Mouse (Mus musculus) embryonic fibroblast, embryonic 13.5 days (primary cell): ENCODE data around the gene Acvr1. TPM values are rescaled to one million over a fixed set of nuclear protein-coding genes. Genes with fewer than 3 reads are reported as not detected.

ENCODE experiments used
- H3K27ac ChIP-seq: 2 replicates; pipeline ENCODE4 v1.5.1; 2012; ENCODE audit warnings: low read length, control low read depth, inconsistent platforms; ENCODE audit not compliant: insufficient read depth
- H3K4me1 ChIP-seq: 2 replicates; pipeline ENCODE4 v1.6.1; 2011; ENCODE audit warnings: low read length; ENCODE audit not compliant: control insufficient read depth, insufficient read depth
- H3K4me3 ChIP-seq: 2 replicates; pipeline ENCODE4 v1.5.1; 2011; ENCODE audit warnings: mild to moderate bottlenecking, control low read depth, low read length; ENCODE audit not compliant: insufficient read depth
- CTCF ChIP-seq: IDR thresholded peaks from 2 replicates; pipeline ENCODE4 v1.5.1; 2011; ENCODE audit warnings: mild to moderate bottlenecking, control low read depth, low read length, moderate library complexity, borderline replicate concordance; ENCODE audit not compliant: insufficient read depth
- POLR2A ChIP-seq: IDR thresholded peaks from 2 replicates; pipeline ENCODE4 v1.6.1; 2011; ENCODE audit warnings: low read depth, mild to moderate bottlenecking, control low read depth, low read length, moderate library complexity
- polyA plus RNA-seq: library from polyadenylated mRNA; stranded (reverse); fragments of >200 nt; gene quantifications from 2 replicates; pipeline ENCODE4 v1.2.4, GENCODE M21; 2011; ENCODE audit warnings: low read depth; ENCODE audit not compliant: missing spikeins, insufficient read length

Acvr1 gene
- polyA plus RNA-seq, 1 experiment, result 57.1 TPM

DNA sequence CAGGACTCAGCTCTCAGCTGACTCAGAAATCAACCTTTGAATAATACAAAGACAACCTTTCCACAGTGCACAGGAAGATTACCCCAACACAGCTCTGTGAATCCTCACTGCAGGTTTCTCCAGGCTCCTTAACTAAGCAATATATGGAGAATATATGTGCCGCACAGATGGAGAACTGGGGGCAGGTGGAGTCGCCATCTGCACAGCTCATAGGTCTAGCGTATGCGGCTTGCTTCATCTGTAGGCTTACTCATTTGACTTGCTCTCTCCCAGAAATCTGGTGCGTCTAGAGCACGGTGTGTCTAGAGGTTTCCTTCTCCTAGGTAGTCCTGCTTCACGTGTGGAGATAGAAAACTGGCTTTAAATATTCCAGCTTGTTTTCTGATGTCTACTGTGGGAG, 134.7 kb downstream of the Acvr1 start:
- TF ChIP-seq POLR2A, result no peak
- TF ChIP-seq CTCF, result no peak
- no peak overlapping the region for H3K4me3 ChIP-seq
- no peak overlapping the region for H3K27ac ChIP-seq
- H3K4me1 ChIP-seq, result no peaks in the 10 kb centered on the region

DNA sequence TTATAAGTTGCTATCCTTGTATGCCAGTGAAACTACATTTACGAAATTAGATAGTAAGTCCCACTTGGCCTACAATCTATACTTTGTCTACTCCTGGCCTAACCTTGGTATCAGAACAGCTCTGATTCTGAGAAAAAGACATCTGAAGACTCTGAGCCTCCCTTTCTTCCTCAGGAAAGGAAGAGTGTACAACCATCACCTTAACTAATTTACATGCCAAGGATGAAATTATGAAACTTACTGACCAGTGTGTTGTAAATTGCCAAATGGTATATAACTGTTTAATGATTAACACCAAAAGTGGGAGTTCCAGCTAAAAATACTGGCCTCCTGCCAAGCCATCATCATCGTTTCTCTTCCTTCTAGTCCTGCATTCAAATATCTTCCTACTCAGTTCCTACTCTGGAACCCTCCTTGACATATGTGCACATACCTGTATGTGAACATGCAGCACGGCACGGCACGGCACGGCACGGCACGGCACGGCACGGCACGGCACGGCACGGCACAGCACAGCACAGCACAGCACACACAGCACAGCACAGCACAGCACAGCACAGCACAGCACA, 141.4 kb downstream of the Acvr1 start:
- no peaks in the 10 kb centered on the region for H3K4me1 ChIP-seq
- TF ChIP-seq CTCF, result no peak
- TF ChIP-seq POLR2A, result no peak
- H3K4me3 ChIP-seq, result no peak overlapping the region
- no peak overlapping the region for H3K27ac ChIP-seq

DNA sequence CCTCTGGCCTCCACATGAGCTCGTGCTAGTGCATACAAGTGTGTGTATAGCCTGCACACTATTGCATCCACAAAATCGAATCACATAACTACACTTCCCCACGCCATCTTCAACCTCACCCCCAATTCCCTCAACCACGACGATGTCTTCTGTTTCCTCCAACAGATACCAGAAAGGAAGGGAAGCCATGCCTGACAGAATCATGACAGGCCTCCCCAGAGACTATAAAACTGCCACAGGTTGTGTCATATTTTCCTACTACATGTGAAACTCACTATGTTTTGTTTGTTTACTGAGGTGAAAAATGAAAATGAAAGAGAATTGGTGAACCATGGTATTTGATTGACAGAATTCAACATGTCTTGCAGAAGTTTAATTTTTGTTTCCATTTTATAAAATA, 143.6 kb downstream of the Acvr1 start:
- no peaks in the 10 kb centered on the region for H3K4me1 ChIP-seq
- no peak for TF ChIP-seq CTCF
- TF ChIP-seq POLR2A, result no peak
- H3K27ac ChIP-seq, result no peak overlapping the region
- H3K4me3 ChIP-seq, result no peak overlapping the region

DNA sequence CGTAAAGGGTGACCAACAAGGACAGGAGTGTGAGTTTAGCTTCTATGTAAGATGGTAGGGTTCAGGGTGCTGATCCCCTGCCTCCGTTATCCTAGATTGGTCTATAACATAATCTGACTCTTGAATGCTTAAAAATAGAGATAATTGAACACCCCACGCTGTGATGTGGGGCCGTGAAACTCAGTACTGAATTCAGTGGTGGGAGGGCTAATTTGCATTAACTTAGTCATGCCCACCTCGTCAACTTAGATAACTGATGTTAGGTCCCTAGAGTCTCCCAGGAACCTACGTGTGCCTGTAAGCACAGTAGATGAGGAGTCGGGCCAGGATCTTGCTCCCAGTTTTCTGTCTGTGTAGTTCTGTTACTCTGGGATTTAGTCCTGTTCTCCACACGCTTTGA, 147.4 kb downstream of the Acvr1 start:
- Histone ChIP-seq H3K27ac (no peak overlapping the region), H3K4me3 (no peak overlapping the region), H3K4me1 (no peaks in the 10 kb centered on the region)
- TF ChIP-seq POLR2A (no peak), CTCF (no peak)

DNA sequence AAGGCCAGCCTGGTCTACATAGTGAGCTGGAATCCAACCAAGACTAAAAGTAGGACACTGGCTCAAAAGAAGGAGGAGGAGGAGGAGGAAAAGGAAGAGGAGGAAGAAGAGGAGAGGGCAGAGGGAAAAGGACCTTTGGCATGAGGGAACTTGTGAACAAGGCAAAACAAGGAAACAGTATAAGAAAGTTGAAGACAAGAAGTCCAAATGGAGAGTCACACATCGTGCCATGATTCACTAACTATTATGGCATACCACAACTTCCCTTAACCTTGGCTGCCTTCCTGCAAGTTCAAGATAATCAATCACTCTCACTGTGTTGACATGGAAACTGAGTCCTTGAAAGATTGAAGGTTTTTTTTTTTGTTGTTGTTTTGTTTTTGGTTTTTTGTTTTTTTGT, 148.8 kb downstream of the Acvr1 start:
- no peak overlapping the region for H3K27ac ChIP-seq
- no peaks in the 10 kb centered on the region for H3K4me1 ChIP-seq
- no peak overlapping the region for H3K4me3 ChIP-seq
- no peak for TF ChIP-seq CTCF
- no peak for TF ChIP-seq POLR2A

DNA sequence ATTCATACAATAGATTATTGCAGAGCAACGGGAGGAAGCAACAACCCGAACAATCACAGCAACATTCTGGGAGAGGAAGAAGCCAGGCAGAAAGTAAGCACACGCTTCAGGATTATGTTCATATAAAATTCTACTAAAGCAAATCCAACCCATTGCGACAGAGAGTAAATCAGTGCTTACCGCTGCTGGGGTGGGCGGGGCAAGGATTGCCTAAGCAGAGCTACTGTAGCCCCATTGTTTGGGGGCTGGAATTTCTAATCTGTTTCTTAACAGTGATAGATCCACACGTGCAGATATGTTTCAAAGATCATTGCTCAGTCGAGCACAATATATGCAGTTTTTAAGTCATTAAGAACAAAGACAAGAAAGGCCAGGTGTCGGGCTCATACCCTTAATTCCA, 149.3 kb downstream of the Acvr1 start:
- no peak for TF ChIP-seq POLR2A
- TF ChIP-seq CTCF, result no peak
- Histone ChIP-seq H3K4me3 (no peak overlapping the region), H3K4me1 (no peaks in the 10 kb centered on the region), H3K27ac (no peak overlapping the region)

DNA sequence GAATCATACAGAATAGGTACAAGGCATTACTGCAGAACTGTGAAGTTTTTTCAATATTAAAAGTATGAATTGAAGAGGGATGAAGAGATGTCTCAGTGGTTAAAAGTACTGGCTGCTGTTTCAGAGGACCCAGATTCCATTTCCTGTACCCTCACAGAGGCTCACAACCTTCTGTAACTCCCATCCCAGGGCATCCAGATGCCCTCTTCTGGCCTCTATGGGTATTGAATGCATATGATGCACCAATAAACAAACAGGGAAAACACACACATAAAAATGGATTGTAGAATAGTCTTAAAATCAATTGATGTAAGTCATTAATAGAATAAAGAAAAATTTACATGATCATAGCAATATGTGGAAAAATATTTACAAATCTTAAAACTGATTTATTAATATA, 151.9 kb downstream of the Acvr1 start:
- no peak for TF ChIP-seq POLR2A
- TF ChIP-seq CTCF, result no peak
- Histone ChIP-seq H3K27ac (no peak overlapping the region), H3K4me3 (no peak overlapping the region), H3K4me1 (no peaks in the 10 kb centered on the region)

DNA sequence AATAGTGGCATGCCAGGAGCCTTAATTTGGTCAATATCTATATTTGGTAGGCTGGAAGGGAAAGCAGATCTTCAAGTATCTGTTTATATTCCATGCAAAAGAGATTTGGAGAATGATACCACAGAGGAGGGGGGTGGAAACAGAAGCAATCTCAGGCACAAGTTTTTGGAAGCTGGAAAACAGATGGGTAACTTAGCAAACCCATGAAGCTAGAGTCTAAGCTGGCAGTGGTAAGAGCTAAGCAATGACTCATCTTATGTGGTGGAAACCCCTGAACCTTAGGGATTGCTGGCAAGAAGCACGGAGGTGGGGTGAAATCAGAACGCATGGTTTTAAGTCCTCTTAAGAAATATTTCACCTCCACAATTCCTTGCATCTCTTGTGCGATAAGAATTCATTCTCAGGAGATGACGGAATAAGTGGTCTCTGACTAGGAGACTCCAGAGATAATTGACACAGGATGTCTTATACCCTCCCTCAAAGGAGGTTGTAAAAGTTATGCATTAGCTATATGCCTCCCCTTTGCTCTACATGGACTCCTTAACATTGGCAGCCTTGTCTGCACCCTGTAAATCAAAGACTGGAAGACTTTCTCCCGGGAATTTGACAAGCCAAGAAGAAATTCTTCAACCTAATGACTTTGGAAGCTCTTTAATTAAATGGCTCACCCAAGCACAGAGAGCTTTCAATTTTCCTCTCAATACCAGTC, 157.9 kb downstream of the Acvr1 start:
- H3K4me3 ChIP-seq, result no peak overlapping the region
- no peaks in the 10 kb centered on the region for H3K4me1 ChIP-seq
- H3K27ac ChIP-seq, result no peak overlapping the region
- TF ChIP-seq POLR2A (no peak), CTCF (no peak)

DNA sequence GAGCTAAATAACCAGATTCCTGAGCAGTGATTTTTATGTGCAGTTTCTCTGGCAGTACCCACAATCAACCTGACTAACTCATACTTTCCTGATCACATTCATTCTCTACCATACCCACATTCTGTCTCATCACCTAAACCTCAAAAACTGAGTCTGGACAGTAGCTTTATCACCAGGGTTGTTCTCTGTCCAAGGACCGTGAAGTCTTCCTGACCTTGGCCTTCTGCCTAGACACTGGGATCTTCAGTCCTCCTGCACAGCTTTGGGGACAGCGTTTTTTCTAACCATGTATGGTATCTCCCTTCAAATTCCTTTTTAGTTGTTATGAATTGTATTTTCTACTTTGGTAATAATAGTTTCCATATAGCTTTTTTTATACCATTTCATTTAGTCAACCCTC, 163.5 kb downstream of the Acvr1 start:
- H3K27ac ChIP-seq, result no peak overlapping the region
- TF ChIP-seq CTCF, result no peak
- TF ChIP-seq POLR2A, result no peak

DNA sequence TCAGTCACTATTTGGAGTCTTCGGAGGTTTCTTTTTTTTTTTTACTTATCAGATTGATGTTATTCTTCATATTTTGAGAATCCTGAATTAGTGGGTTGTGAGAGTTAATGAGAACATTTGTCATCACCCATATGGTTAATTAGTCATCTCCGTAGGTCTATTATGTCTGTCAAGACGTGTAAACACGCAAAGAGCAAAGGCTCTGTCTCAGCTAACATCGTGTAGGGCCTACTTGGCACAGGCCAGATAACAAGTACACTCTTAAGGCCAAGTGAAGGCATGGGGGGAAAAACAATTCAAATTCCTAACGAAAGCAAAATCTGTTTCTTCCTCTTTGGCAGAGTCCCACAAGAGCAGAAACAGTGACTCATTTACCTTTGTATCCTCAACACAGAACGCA, 178.4 kb downstream of the Acvr1 start:
- H3K27ac ChIP-seq, result no peak overlapping the region
- H3K4me1 ChIP-seq, result no peaks in the 10 kb centered on the region
- TF ChIP-seq CTCF, result no peak
- no peak for TF ChIP-seq POLR2A
- no peak overlapping the region for H3K4me3 ChIP-seq

More for the DNA sequence above, 163.5 kb downstream of the Acvr1 start:
- no peak overlapping the region for H3K4me3 ChIP-seq
- no peaks in the 10 kb centered on the region for H3K4me1 ChIP-seq
